Mouse (Mus musculus) brain, adult 2 months (tissue): ENCODE measurements around the gene Prr13.
A peak's percentile ranks its signal among the peaks of the same experiment; 100 is the strongest.

Experiments
- DNase-seq: peaks from one replicate; pipeline ENCODE4 v3.0.0; 2011; ENCODE audit warnings: low read depth, low spot score

Gene Prr13

DNA sequence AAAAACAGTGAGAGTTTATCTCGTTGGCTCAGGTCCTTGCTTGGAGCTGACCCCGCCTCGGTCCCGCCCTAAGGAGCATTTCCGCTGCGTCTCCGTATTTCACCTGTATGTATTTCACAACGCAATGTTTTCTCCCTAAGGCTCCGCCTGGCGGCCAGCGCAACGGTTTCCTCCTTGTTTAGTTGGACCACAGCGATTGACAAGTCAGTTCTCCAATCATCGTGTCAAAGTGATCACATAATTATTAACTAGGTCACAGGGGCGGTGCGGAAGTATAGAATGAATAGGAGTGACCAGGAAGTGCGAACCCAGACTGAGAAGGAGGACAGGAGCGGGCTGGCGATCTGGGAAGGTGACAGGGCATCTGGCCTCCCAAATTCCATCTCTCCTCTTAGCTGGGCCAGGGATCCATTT is at the start of gene Prr13:
Gene Prr13 (plus strand): TSS at position 125 of the 414 bp plus-strand sequence.
- DNase-seq, result peak; percentile 99

DNA sequence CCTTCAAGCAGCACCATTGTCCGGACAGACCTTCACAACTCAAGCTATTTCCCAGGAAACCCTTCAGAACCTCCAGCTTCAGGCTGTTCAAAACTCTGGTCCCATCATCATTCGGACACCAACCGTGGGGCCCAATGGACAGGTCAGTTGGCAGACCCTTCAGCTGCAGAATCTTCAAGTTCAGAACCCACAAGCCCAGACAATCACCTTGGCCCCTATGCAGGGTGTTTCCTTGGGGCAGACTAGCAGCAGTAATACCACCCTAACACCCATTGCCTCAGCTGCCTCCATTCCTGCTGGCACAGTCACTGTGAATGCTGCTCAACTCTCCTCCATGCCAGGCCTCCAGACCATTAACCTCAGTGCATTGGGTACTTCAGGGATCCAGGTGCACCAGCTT is 49.5 kb upstream of the Prr13 start:
- DNase-seq, result no peak

DNA sequence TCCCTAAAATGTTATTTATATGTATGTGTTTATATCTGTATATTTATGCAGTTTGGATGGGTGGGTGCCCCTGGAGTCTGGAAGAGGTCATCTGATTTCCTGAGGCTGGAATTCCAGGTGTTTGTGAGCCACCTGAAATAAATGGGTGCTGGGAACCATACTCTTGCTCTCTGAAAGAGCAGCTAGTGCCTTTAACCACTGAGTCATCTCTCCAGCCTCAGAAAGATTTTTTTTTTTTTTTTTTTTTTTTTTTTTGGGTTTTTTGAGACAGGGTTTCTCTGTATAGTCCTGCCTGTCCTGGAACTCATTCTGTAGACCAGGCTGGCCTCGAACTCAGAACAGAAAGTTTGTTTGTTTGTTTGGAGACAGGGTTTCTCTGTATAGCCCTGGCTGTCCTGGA is 47.8 kb upstream of the Prr13 start:
- no peak for DNase-seq

DNA sequence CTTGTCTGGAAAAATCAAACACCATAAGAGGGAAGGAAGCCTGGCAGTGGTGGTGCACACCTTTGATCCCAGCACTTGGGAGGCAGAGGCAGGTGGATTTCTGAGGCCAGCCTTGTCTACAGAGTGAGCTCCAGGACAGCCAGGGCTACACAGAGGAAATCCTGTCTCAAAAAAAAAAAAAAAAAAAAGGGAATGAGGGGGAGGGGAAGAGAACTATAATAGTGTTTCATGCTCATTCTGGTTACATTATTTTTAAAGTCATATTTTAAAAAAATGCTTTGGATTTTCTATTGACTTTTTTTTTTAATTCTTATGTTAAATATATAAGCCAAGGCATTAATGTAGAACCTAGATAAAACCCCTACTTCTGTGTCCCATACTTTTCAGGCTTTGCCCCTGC is 45.1 kb upstream of the Prr13 start:
- DNase-seq, result no peak

DNA sequence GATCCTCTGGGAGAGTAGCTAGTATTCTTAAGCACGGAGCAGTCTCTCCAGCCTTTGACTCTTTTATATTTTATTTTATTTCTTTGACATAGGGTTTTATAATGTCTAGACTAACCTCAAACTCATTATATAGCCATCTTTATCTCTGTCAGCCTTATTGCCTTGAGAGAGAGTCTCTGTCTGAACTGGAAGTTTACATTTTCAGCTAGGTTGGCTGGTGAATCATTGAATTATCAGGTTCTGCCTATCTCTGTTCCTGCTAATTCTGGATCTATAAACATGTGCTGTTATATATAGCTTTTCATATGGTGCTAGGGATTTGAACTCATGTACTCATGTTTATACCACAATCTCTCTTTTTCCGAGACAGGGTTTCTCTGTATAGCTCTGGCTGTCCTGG is 41.3 kb upstream of the Prr13 start:
- no peak for DNase-seq

DNA sequence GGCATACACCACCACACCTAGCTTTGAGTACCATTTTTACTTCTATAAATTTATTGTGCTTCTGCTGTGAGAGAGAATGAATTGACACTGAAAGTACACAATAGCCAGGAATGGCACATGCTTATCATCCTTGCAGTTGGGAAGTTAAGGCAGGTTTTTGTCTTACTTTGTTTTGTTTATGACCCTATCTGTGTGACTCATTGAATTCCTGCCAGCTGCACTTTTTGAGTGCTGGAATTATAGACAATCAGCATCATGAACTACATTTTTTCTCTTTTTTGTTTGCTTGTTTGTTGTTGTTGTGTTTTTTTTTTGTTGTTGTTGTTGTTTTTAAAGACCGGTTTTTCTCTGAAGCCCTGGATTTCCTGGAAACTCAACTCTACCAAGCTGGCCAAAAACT is 37.8 kb upstream of the Prr13 start:
- DNase-seq, result no peak

DNA sequence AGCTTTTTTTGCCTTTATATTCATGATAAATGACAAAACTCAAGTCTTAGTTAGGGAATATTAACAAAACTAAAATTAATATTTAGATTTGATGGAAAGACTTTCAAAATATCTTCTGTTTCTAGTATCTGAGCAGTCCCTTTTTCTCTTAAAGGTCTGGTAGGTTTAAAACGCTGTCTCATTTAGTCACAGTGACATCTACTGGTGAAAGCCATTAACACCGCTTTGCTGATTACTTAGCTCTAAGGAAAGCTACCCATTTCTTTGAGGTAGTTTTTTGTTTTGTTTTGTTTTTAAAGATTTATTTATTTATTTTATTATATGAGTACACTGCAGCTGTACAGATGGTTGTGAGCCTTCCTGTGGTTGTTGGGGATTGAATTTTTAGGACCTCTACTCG is 37.4 kb upstream of the Prr13 start:
- peak; percentile 84 for DNase-seq

DNA sequence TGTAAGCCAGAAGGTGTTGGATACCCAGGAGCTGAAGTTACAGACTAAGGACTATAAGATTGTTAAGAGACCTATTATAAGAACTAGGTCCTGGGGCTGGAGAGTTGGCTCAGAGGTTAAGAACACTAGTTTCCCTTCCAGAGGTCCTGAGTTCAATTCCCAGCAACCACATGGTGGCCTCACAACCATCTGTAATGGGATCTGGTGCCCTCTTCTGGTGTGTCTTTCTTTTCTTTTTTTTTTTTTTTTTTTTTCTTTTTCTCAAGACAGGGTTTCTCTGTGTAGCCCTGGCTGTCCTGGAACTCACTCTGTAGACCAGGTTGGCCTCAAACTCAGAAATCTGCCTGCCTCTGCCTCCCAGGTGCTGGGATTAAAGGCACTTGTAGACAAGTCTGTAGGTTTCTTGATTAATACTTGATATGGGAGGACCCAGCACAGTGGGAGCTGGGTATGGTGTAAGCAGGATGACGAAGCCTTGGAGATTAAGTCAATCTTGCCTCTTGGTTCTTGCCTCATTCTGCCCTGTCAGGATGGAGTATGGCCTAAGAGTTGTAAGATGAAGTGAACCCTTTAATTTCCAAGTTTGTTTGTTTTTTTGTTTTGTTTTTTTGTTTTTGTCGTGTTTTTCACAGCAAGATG is 35.1 kb upstream of the Prr13 start:
- DNase-seq, result no peak

DNA sequence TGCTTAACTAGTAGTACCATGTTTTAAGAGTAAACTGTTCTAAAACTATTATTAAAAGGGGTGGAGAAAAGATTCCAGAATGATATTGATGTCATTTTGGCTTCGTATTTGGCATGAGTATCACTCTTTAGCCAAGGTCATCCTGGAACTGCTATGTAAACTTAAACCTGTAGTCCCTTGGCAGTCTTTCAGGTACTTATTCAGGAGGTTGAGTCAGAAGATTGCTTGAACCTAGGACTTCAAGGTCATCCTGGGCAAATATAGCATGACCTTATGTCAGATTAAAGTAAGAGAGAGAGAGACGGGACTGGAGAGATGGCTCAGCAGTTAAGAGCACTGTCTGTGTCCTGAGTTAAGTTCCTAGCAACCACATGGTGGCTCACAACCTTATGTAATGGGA is 34.2 kb upstream of the Prr13 start:
- no peak for DNase-seq

DNA sequence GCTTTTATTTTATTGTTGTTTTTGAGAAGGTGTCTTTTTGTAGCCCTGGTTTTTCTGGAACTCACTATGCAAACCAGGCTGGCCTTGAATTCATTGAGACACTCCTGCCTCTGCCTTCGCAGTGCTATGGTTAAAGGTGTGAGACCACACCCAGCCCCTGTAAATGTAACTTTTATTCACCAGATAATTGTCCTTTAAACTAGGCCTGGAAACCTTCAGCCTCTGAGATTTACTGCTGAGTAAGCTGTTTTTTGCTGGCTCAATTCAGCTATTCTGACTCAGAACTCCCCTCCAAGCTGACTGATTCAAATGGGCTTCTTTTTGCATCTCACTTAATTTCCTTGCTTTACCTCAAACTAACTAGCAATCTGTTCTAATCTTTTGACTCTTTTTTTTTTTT is 31.9 kb upstream of the Prr13 start:
- DNase-seq, result no peak

DNA sequence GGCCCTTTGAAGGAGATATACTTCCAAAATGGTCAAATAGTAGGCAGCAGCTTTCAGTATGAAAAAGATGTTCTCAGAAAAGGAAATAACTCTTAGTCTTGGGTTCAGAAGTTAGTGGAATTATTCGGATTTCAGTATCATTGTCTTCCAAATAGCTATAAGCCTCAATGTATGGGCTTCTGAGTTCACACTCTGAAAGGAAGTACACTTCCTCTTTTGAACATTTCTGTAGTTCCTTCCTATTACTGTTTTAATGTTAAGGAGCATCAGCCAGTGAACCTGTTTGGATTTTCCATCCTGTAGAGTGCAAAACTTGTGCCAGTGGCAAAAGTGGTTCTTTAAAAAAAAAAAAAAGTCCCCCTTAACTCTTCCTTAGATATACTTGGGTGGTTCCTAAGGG is 26.8 kb upstream of the Prr13 start:
- DNase-seq, result no peak

DNA sequence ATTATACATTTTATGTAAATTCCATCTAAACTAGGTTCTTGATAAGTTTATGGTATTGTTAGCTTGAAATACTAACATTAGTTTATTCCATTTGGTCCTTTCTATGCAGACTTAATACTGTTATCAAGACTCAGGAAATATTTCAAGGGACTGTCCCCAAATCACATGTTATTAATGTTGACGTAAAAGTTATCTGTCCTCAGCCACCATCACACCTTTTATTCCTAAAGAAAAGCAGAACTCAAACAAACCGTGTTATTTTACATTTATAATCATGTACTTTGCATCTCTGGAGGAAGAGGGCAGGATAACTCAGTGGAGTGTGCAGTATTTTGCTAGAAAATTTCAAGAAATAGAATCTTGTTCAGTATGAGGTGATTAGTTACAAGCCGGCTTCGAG is 25.7 kb upstream of the Prr13 start:
- no peak for DNase-seq

DNA sequence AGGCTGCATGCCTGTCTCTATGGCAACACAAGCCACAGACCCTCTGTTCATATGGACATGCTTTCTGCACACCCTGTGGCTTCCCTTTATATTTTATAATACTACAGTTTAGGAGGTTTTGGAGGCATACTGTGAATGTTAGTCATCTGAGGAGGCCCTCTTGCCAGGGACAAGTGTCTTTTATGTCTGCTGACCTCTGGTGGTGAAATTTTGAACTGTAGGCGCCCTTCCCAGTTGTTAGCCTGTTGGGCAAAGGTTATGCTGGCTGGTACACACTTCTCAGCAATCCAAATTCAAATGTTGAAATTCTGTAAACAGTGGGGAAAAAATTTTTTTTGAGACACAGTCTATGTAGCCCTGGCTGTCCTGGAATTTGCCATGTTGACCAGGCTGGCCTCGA is 16.3 kb upstream of the Prr13 start:
- peak; percentile 83 for DNase-seq

DNA sequence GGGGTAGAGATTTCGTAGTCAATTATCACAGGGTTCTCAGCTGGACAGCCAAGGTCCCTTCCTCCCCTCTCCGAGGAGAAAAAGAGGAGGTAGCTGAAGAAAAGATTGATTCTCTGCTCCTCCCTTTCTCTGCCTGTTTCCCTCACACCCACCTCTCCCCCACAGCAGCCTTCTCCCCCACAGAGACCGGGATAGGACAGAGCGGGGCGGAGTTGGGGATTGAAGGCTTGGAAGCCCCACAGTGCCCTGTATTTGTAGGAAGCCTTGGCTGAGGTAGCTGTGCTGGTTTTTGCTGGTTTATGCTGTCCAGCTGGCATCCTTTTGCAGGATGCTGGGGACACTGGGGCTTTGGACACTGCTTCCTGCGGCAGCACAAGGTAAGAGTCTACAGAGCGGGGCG is 13.7 kb upstream of the Prr13 start, which contains the start of gene Amhr2:
Gene Amhr2 (plus strand): TSS at position 222 of the 400 bp plus-strand sequence.
- no peak for DNase-seq

DNA sequence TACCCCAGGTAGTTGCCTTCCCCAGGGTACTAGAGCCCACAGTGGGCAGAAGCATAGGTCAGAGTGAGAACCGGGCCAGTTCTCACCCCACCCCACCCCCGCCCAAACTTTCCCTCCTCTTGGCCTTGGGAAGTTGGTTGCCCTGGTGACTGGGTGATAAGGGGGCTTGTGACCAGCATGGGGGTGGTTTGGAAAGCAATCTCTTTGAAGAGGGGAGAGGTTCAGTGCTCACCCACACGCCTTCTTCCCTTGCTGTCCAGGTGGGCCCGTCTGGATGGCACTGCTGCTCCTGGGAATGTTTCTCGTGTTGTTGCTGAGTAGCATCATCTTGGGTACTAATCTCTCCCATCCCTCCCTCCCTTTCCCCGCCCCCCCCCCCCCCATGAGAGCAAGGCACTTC is 12.4 kb upstream of the Prr13 start:
- no peak for DNase-seq

DNA sequence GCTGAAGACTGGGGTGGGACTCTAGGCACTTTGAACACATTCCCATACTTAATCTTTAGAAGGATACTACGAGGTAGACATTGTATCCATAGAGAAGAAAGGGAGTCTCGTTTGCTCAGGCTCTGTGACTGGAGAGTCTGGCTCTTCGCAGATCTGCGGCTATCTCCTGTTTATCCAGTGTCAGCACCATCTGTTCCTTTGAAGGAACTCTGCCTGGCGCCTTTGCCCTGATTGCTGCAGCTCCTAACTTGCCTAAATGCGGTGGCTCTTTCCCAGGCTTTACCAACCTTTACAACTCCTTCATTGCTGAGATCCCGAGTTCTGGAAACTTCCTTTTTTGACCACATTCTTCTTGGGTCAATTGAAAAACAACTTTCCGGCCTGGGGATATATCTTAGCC is 9.5 kb upstream of the Prr13 start:
- DNase-seq, result no peak

DNA sequence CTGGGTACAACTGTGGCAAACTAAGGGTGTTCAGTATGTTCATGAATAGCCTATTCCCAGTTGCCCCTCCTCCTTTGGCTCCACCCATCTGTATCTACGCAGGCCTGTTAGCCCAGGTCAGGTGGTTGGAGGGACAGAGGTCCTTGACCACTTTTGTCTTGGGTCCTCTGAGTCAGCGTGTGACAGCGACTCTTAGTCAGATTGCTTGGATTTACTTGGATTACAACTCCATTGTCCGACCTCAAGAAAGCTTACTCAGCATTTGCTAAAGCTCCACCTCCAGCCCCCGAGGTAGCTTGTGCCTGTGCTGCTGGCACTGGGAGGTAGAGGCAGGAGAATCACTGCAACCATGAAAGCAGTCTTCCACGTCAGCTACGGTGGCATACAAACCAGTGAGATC is 7.9 kb upstream of the Prr13 start:
- no peak for DNase-seq

DNA sequence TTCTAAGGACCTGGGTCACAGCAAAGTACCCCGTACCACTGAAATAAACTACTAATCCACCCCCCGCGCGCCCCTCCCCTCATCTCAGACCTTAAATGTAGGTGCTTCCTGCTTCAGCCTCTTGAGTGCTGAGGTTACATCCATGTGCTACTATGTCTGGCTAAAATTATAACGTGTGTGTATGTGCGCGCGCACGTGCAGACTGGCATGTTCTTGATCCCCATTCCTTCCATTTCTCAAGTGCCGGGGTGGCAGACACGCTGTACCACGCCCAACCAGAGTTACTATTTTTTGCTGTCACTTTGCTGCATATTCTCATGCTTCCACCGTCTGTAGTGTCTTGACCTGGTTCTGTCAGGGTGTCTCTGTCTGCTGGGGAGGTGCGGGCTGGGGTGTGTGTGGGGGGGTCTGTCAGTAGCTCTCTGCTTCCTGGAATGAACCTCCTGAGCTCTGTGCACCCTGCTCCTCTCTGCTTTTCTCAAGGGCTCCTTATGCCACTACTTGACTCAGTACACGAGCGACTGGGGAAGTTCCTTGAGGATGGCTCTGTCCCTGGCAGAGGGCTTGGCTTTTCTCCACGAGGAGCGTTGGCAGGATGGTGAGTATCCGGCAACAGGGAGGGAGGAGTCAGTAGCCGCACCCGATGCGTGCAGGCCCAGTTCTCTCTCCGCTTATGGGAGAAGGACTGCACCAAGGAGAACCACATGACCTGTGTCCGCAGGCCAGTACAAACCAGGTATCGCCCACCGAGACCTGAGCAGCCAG is 7.0 kb upstream of the Prr13 start:
- DNase-seq, result peak; percentile 63

DNA sequence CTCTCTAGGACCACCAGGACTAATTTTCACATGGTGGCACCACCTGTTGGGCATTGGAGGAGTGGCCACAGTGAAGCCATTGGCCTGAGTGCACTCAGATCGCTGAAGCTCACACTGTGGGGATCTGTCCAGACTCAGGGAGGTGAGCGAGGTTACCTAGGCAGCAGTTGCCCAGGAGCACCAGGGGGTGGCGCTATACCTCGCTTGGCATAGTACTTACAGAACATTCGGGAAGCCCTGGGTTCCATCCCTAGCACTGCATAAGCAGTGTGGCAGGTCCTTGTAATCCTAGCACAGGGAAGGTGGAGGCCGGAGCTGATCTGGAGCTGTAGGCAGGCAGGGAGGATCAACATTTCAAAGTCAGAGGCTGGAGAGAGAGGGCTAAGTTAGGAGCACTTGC is 2.8 kb upstream of the Prr13 start:
- DNase-seq, result no peak

DNA sequence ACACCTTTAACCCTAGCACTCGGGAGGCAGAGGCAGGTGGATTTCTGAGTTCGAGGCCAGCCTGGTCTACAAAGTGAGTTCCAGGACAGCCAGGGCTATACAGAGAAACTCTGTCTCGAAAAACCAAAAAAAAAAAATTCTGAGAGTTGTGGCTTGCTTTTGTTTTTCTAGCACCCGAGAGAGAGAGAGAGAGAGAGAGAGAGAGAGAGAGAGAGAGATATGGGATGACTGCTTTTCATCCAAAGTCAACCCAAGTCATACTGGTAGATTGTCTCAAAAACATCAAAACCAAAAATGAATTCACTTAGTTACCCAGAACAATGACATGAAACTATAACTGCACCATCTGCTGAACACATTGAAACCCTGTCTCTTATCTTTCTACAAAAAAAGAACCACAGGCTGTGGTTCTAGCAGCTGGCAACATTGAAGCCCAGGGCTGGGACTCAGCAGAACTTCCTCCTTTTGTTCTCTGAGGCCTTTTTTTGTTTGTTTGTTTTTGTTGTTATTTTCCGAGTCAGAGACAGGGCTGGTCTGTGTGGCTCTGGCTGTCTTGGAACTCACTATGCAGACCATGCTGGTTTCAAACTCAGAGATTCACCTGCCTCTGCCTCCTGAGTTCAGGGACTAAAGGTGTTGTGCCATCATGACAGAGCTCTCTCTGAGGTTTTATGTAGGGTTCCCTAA is 635 bp upstream of the Prr13 start:
- DNase-seq, result no peak

DNA sequence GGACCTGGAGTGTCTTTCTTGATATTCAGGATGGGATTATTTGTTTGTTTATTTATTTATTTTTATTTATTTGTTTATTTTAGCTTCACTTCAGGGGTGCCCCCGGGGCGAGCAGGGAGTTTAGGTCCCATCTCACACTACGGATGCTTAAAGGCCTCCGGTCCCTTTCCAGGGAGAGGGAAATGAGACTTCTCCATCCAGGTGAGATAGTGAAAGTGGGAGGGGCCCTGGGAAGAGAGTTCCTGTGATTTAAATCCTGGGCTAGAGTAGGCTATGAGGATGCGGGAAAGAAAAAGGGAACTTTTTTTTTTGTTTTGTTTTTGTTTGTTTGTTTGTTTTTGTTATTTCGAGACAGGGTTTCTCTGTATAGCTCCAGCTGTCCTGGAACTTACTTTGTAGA is 553 bp downstream of the Prr13 start:
- DNase-seq, result no peak

DNA sequence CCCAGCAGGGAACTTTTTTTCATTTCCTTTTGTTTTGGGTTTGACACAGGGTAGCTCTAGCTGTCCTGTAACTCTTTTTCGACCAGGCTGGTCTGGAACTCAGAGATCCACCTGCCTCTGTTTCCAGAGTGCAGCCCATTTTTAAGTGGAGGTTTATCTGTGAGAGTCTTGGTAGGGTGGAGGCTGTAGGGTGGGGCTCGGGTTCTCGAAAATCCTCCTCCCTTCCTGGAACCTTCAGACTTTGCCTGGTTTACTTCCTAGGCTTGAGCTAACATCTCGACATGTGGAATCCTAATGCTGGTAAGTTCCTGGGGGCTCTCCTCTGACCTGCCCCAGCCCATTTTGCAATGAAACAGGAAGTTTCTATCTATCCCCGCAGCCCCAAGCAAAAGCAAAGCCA is 1.0 kb downstream of the Prr13 start:
- no peak for DNase-seq

DNA sequence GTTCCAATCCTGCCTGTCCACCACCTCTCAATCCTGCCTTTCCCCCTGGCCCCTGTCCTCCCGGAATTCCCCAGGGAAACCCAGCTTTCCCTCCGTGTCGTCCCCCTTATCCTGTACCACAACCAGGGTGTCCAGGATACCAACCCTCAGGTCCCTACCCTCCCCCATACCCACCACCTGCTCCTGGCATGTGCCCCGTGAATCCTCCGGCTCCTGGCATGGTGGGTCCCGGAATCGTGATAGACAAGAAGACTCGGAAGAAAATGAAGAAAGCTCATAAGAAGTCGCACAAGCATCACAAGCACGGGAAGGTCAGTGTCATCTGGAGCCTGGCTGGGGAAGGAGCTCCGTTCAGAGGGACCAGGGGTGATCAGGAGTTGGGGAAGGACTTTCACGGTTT is 1.6 kb downstream of the Prr13 start:
- no peak for DNase-seq
